Mouse (Mus musculus) CH12.LX (cell line): Measurements from ENCODE around the gene Apba2.

Experiments
- CHD2 ChIP-seq: IDR thresholded peaks from 2 replicates; pipeline ENCODE4 v1.6.1; 2011; ENCODE audit warnings: low read length, improper control_type of control experiment
- CTCF ChIP-seq, 2 experiments: IDR thresholded peaks in 1 of 2; conservative IDR thresholded peaks in 1 of 2; 2 replicates each; pipeline ENCODE4 v1.5.1; 2011 to 2012; ENCODE audit warnings: low read depth in 2 of 2, low read length in 2 of 2, improper control_type of control experiment in 1 of 2, inconsistent platforms in 1 of 2, mild to moderate bottlenecking in 1 of 2, moderate library complexity in 1 of 2
- EP300 ChIP-seq: IDR thresholded peaks from 2 replicates; pipeline ENCODE4 v1.6.1; 2011; ENCODE audit warnings: low read length, improper control_type of control experiment
- HCFC1 ChIP-seq: IDR thresholded peaks from 2 replicates; pipeline ENCODE4 v1.6.1; 2012; ENCODE audit warnings: low read depth, mild to moderate bottlenecking, inconsistent platforms, low read length, improper control_type of control experiment
- JUND ChIP-seq: conservative IDR thresholded peaks from 2 replicates; pipeline ENCODE4 v1.6.1; 2011; ENCODE audit warnings: low read depth, low read length, improper control_type of control experiment
- POLR2A ChIP-seq: IDR thresholded peaks from 2 replicates; pipeline ENCODE4 v1.6.1; 2011; ENCODE audit warnings: low read depth, mild to moderate bottlenecking, improper control_type of control experiment, low read length
- TCF12 ChIP-seq: IDR thresholded peaks from 2 replicates; pipeline ENCODE4 v1.6.1; 2014; ENCODE audit warnings: low read depth, mild to moderate bottlenecking, inconsistent platforms, low read length, improper control_type of control experiment
- ZC3H11A ChIP-seq: IDR thresholded peaks from 2 replicates; pipeline ENCODE4 v1.6.1; 2012; ENCODE audit warnings: low read depth, mild to moderate bottlenecking, inconsistent platforms, low read length, improper control_type of control experiment

- TF ChIP-seq CHD2, result no peak
- no peak for TF ChIP-seq HCFC1
- TF ChIP-seq CTCF (conservative IDR thresholded peaks at IDR 0.05 in 1 of 2, IDR thresholded peaks at IDR 0.05 in 1 of 2; ENCODE audit: low read depth in 2 of 2, low read length in 2 of 2), result no peak
- no peak for TF ChIP-seq EP300
- no peak for TF ChIP-seq TCF12
- no peak for TF ChIP-seq POLR2A
- TF ChIP-seq JUND, result no peak
- no peak for TF ChIP-seq ZC3H11A
Observed at GRCm38 (mm10) chr7:64765595-64765994, 264.1 kb downstream of the Apba2 start.
